Mouse (Mus musculus) brain, embryonic 14.5 days (tissue): ENCODE measurements at regions not wholly inside any gene's neighbourhood (a gene's known extent, or its start where the extent isn't known, plus 50 kb on each side); places are given as distances from the start of the nearest gene placed in this dataset.

ENCODE experiments used
- DNase-seq: peaks from one replicate; pipeline ENCODE4 v3.0.0-alpha.2; 2011; ENCODE audit warnings: low read depth
- CTCF ChIP-seq: fragments of 200-500 bp; IDR thresholded peaks from 2 replicates; pipeline ENCODE4 v1.5.1; 2012; ENCODE audit warnings: inconsistent platforms, mild to moderate bottlenecking, moderate library complexity, borderline replicate concordance; ENCODE audit not compliant: insufficient read depth, insufficient read length; ENCODE audit errors: extremely low read depth
- POLR2A ChIP-seq: fragments of 200-500 bp; IDR thresholded peaks from 2 replicates; pipeline ENCODE4 v1.6.1; 2012; ENCODE audit warnings: mild to moderate bottlenecking, inconsistent platforms, borderline replicate concordance; ENCODE audit not compliant: poor library complexity, insufficient read depth, insufficient read length, severe bottlenecking; ENCODE audit errors: extremely low read depth

GRCm38 (mm10) chr15:69261940-69262339 lies 2761.2 kb upstream of the Lrrc6 start:
- peak; percentile 56 for DNase-seq
- TF ChIP-seq CTCF = no peak
- no peak for TF ChIP-seq POLR2A

- TF ChIP-seq CTCF = no peak
- no peak for TF ChIP-seq POLR2A
- DNase-seq = no peak
Observed at GRCm38 (mm10) chr15:69257161-69257778, 2756.6 kb upstream of the Lrrc6 start.

- DNase-seq = no peak
- no peak for TF ChIP-seq CTCF
- no peak for TF ChIP-seq POLR2A
Observed at GRCm38 (mm10) chr15:69253698-69254097, 2753.0 kb upstream of the Lrrc6 start.

GRCm38 (mm10) chr15:69252095-69252494 lies 2751.4 kb upstream of the Lrrc6 start:
- TF ChIP-seq CTCF (no peak), POLR2A (no peak)
- DNase-seq = no peak

- TF ChIP-seq CTCF (no peak), POLR2A (no peak)
- DNase-seq = peak; percentile 91
Observed at GRCm38 (mm10) chr15:69246190-69246966, 2745.7 kb upstream of the Lrrc6 start.

GRCm38 (mm10) chr15:69235271-69235670 lies 2734.6 kb upstream of the Lrrc6 start:
- no peak for TF ChIP-seq CTCF
- TF ChIP-seq POLR2A = no peak
- peak; percentile 13 for DNase-seq

- peak; percentile 89 for DNase-seq
- TF ChIP-seq CTCF (no peak), POLR2A (no peak)
Observed at GRCm38 (mm10) chr15:69224619-69225587, 2724.2 kb upstream of the Lrrc6 start.

GRCm38 (mm10) chr15:69223411-69223810 lies 2722.7 kb upstream of the Lrrc6 start:
- TF ChIP-seq POLR2A (no peak), CTCF (no peak)
- no peak for DNase-seq

- no peak for DNase-seq
- TF ChIP-seq CTCF (no peak), POLR2A (no peak)
Observed at GRCm38 (mm10) chr15:69222391-69222790, 2721.7 kb upstream of the Lrrc6 start.
